Mouse (Mus musculus): Measurements from ENCODE around the gene Plekho2.
A peak's percentile ranks its signal among the peaks of the same experiment; 100 is the strongest.

The Plekho2 gene

GRCm38 (mm10) chr9:65555621-65556020 is 24.2 kb downstream of the Plekho2 start:
- DNase-seq (ENCODE audit: inconsistent age in 2 of 2, low spot score in 1 of 2) = no peak

GRCm38 (mm10) chr9:65555001-65555405 is 24.8 kb downstream of the Plekho2 start:
- DNase-seq (ENCODE audit: inconsistent age in 2 of 2, low spot score in 1 of 2) = no peak

- DNase-seq (ENCODE audit: inconsistent age in 2 of 2, low spot score in 1 of 2) = no peak
These were observed 27.1 kb downstream of the Plekho2 start for GRCm38 (mm10) chr9:65552711-65553110.

GRCm38 (mm10) chr9:65552141-65552540 is 27.7 kb downstream of the Plekho2 start:
- peak; percentile 77 to 90 for DNase-seq (ENCODE audit: inconsistent age in 2 of 2, low spot score in 1 of 2)

GRCm38 (mm10) chr9:65551035-65551434 is 28.8 kb downstream of the Plekho2 start:
- peak; percentile 77 to 89 for DNase-seq (ENCODE audit: inconsistent age in 2 of 2, low spot score in 1 of 2)

- DNase-seq (ENCODE audit: inconsistent age in 2 of 2, low spot score in 1 of 2) = no peak
These were observed 29.6 kb downstream of the Plekho2 start for GRCm38 (mm10) chr9:65550079-65550831.

- DNase-seq (ENCODE audit: inconsistent age in 2 of 2, low spot score in 1 of 2) = no peak
These were observed 30.2 kb downstream of the Plekho2 start for GRCm38 (mm10) chr9:65549643-65550042.

- no peak for DNase-seq (ENCODE audit: inconsistent age in 2 of 2, low spot score in 1 of 2)
These were observed 30.7 kb downstream of the Plekho2 start for GRCm38 (mm10) chr9:65549139-65549538.

GRCm38 (mm10) chr9:65548311-65548710 is 31.5 kb downstream of the Plekho2 start:
- peak; percentile 66 to 84 for DNase-seq (ENCODE audit: inconsistent age in 2 of 2, low spot score in 1 of 2)

GRCm38 (mm10) chr9:65547844-65548243 is 32.0 kb downstream of the Plekho2 start:
- DNase-seq (ENCODE audit: inconsistent age in 2 of 2, low spot score in 1 of 2) = peak; percentile 61 to 78

- peak; percentile 69 to 86 for DNase-seq (ENCODE audit: inconsistent age in 2 of 2, low spot score in 1 of 2)
These were observed 32.7 kb downstream of the Plekho2 start for GRCm38 (mm10) chr9:65547111-65547510.

GRCm38 (mm10) chr9:65546413-65546695 is 33.5 kb downstream of the Plekho2 start:
- DNase-seq (ENCODE audit: inconsistent age in 2 of 2, low spot score in 1 of 2) = peak in 1 of 2 experiments; percentile 88

GRCm38 (mm10) chr9:65545635-65546412 is 34.0 kb downstream of the Plekho2 start:
- peak in 1 of 2 experiments; percentile 92 for DNase-seq (ENCODE audit: inconsistent age in 2 of 2, low spot score in 1 of 2)

GRCm38 (mm10) chr9:65542111-65542524 is 37.7 kb downstream of the Plekho2 start:
- DNase-seq (ENCODE audit: inconsistent age in 2 of 2, low spot score in 1 of 2) = no peak

- peak; percentile 79 to 92 for DNase-seq (ENCODE audit: inconsistent age in 2 of 2, low spot score in 1 of 2)
These were observed 38.4 kb downstream of the Plekho2 start for GRCm38 (mm10) chr9:65541126-65542068.

GRCm38 (mm10) chr9:65539697-65540096 is 40.1 kb downstream of the Plekho2 start:
- DNase-seq (ENCODE audit: inconsistent age in 2 of 2, low spot score in 1 of 2) = no peak

- DNase-seq (ENCODE audit: inconsistent age in 2 of 2, low spot score in 1 of 2) = no peak
These were observed 41.8 kb downstream of the Plekho2 start for GRCm38 (mm10) chr9:65537901-65538630.

- DNase-seq (ENCODE audit: inconsistent age in 2 of 2, low spot score in 1 of 2) = no peak
These were observed 43.3 kb downstream of the Plekho2 start for GRCm38 (mm10) chr9:65536491-65536890.

GRCm38 (mm10) chr9:65535789-65536469 is 43.9 kb downstream of the Plekho2 start:
- DNase-seq (ENCODE audit: inconsistent age in 2 of 2, low spot score in 1 of 2) = no peak

- DNase-seq (ENCODE audit: inconsistent age in 2 of 2, low spot score in 1 of 2) = no peak
These were observed 44.6 kb downstream of the Plekho2 start for GRCm38 (mm10) chr9:65535191-65535722.

Data from adrenal gland, adult (tissue).